Mouse (Mus musculus) urinary bladder, postnatal 10 days (tissue): ENCODE measurements around the gene Lrrc3c.
"Not testable (repeated sequence)": the region's sequence is repeated elsewhere in the genome, so short reads cannot be mapped to it uniquely, and the experiment has no call there.

Experiments used
- DNase-seq: peaks from one replicate; pipeline ENCODE4 v3.0.0; 2022; ENCODE audit warnings: low spot score

Gene Lrrc3c

DNA sequence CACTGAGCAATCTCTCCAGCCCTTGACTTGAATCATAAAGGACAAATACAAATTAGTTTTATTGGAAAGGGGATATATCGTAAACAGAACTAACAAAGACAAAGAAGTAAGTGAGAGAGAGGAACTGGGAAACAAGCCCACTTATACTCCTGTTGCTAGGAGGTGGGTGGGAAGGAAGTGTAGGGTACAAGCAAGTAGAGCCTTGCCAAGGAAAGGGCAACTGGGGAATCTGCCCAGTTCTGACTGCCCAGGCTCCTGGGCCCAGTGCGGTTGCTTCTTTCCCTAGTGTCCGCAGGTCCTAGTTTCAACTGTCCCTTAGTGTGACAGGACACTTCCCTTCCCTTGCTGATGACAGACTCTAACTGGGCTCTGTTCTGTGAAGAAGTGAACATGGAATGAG, 30.6 kb downstream of the Lrrc3c start:
- DNase-seq = no peak

DNA sequence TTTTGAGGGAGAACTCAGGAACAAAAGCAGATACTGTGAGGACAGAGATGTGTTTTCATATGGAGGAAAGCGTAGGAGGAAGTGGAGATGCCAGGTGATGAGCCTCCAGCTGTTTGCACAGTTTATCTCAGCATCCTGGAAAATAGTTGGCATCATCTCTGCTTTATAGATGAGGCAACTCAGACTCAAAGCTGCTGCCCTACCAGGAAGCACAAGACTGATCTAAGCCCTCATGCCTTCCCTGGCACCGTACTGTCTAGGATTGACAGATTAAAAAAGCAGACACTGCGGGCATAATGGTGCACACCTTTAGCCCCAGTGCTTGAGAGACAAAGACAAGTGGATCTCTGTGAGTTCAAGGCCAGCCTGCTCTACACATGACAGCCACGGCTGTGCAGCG, 32.6 kb downstream of the Lrrc3c start:
- no peak for DNase-seq

DNA sequence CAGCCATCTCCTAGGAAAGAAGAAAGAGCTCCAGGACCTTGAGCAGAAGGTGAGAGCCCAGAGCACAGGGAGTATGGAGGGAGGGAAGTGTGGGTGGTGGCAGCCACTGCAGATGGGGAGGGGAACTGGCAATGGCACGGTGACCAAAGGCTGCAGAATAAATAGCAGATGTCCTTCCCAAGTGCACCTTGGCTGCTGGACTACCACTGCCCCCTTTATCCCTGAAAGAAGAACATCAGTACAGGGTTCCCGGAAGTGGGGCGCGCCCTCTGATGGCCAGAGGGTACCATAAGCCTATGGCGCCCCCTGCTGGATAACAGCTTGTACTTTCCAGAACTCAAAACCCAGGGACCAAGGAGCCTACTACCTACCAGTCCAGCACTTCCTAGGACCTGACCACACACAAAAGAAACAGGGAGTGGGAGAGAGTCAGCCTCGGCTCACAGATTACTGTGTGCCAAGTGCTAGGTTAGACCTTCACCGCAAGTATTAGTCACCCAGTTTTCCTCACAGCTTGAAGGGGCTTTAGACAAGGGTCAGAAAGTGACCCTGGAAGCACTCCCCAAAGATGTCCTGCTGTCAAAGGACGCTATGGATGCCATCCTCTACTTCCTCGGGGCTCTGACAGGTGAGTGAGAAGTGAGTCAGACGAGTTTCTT, 37.4 kb downstream of the Lrrc3c start:
- DNase-seq = not testable (repeated sequence)

DNA sequence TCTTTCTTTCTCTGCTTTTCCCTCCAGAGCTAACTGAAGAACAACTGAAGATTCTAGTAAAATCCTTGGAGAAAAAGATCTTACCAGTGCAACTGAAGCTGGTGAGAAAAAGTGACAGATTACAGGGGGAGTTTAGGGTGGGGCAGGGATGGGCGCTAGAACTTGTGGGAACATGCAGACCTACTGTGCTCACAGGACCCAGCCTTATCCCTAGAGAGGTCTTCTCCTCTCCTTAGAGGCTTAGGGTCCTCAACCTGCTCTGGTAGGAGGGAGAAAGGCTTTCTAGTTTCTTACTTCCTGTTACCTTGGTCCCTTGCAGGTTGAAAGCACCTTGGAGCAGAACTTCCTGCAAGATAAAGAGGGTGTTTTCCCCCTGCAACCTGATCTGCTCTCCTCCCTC, 39.4 kb downstream of the Lrrc3c start:
- DNase-seq = no peak

DNA sequence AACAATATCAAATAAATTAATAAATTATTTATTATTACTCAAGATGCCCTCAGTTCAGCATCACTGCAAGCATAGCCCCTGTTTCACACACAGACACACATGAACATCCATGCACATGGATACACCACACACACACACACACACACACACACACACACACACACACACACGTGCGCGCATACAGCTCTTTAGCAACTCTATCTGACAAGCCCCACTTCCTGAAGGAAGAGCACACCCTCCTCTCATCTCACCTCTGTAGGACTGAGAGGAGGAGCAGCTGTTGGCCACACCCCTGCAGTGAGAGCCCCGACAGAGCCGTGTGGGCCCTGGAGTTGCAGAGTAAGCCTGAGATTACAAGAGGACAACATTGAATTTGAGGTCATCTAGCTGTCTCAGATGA, 42.0 kb downstream of the Lrrc3c start:
- DNase-seq = no peak

DNA sequence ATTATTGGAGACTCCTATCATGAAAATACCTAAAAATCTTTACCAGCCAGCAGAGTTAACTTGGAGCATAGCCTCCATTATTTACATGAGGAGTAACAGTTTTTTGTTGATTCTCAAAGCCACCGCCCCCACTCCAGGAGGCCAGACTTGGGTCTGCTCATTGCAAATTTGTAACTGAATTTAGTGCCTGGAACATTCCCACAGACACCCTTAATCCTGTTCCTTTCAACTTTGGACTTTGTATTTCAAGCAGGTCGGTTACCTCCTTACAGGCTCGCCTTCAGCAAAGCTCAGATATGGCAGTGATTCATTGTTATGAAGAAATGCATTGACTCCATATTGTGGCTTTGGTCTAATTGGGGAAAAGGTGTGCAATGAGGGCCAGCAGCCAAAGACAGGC, 46.7 kb downstream of the Lrrc3c start:
- DNase-seq = no peak

DNA sequence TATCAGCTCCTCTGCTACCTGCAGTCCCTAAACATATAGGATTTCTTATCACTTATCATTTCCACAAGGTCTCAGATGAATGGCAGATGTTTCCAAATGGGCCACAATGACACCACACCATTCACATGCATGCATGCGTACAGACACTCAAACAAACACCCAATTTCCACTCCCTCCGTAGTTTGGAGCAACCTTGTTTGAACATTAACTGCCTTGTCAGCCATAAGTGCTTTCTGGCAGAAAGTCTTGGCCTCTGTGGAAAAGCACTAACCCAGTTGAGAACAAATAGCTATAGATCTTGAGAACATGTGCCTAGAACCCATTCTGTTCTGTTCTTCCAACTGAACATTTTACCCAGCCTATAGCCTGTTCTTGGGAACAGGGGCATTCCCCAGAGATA, 47.9 kb downstream of the Lrrc3c start:
- DNase-seq = no peak

DNA sequence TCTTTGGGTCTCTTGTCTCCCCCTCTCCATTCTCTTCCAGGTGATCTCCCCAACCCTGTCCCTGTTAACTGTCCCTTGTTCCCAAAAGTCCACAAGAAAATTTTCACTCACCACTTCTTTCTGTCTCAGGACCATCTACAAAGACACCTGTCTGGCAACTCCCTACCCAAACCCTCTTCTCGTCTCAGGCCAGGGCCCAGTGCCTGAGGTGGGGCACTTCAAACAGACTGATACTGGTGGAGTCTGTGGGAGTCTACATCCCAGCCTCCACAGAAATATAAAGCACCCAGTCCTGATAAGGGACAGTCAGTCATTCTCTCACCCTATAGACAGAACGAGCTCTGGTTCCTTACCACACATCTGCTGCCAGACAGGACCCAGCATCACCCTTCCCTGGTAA, 48.4 kb downstream of the Lrrc3c start, which contains the start of gene Gsdma2:
Gene Gsdma2 (plus strand): TSS at position 301 of the 400 bp plus-strand sequence.
- no peak for DNase-seq
